Mouse (Mus musculus) heart, postnatal 0 days (tissue): ENCODE measurements around the gene Srpr.

Source experiments
- CTCF ChIP-seq: IDR thresholded peaks from 2 replicates; pipeline ENCODE4 v1.5.1; 2016; ENCODE audit warnings: antibody characterized with exemption, control low read depth, low read depth
- EP300 ChIP-seq: IDR thresholded peaks from 2 replicates; pipeline ENCODE4 v1.6.1; 2016; ENCODE audit warnings: antibody characterized with exemption, low read depth

DNA sequence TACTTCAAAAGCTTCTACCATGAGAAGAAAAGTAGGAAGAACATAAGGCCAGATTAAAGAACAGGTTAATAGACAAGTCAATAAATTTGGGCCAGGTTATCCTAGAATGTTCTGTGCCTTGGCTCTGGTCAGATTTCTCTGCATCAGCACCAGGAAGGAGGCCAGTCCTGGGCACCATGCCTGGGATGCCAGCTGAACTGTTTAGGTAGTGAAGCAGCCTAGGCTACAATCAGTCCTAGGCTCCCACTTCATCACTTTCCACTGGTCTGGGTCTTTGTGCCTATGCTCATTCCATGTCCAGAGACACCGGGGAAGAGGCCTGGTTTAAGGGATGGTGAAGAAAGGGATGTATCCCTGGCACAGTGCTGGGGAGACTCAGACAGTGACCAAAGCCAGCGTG, 4.4 kb downstream of the Srpr start:
- no peak for TF ChIP-seq CTCF
- no peak for TF ChIP-seq EP300
